Mouse (Mus musculus) kidney, embryonic 16.5 days (tissue): ENCODE measurements at regions not wholly inside any gene's neighbourhood (a gene's known extent, or its start where the extent isn't known, plus 50 kb on each side); places are given as distances from the start of the nearest gene placed in this dataset.

ENCODE experiments used
- ATAC-seq: fragments of 200-750 bp; cut with Nextera tagmentation; 2 replicates; pipeline ENCODE4 v1.8.0; 2017; ENCODE audit warnings: moderate TSS enrichment; ENCODE audit not compliant: low FRiP score, low TSS enrichment
- H3K27ac ChIP-seq: fragments of 300-500 bp; sonication (generic); 2 replicates; pipeline ENCODE4 v1.5.1; 2014; ENCODE audit warnings: low read length
- H3K27me3 ChIP-seq: fragments of 300-500 bp; sonication (generic); 2 replicates; pipeline ENCODE4 v1.6.1; 2014; ENCODE audit warnings: low read length, control low read depth, mixed read lengths; ENCODE audit not compliant: insufficient read depth
- H3K36me3 ChIP-seq: fragments of 300-500 bp; sonication (generic); 2 replicates; pipeline ENCODE4 v1.6.1; 2014; ENCODE audit warnings: low read length, control low read depth, mixed read lengths; ENCODE audit not compliant: insufficient read depth
- H3K4me1 ChIP-seq: fragments of 300-500 bp; sonication (generic); 2 replicates; pipeline ENCODE4 v1.6.1; 2014; ENCODE audit warnings: low read length, control low read depth, mixed read lengths; ENCODE audit not compliant: insufficient read depth
- H3K4me2 ChIP-seq: fragments of 300-500 bp; sonication (generic); replicated peaks from 2 replicates; pipeline ENCODE4 v1.6.1; 2014; ENCODE audit warnings: low read depth, low read length
- H3K4me3 ChIP-seq: fragments of 300-500 bp; sonication (generic); 2 replicates; pipeline ENCODE4 v1.5.1; 2014; ENCODE audit warnings: mild to moderate bottlenecking, low read length
- H3K9ac ChIP-seq: fragments of 300-500 bp; sonication (generic); replicated peaks from 2 replicates; pipeline ENCODE4 v1.6.1; 2014; ENCODE audit warnings: low read length
- H3K9me3 ChIP-seq: fragments of 300-500 bp; sonication (generic); 2 replicates; pipeline ENCODE4 v1.6.1; 2016; ENCODE audit warnings: low read length, control low read depth
- WGBS: fragments of 180-500 bp; shearing (Covaris S2); extraction: QIAGEN DNeasy Blood & Tissue Kit; methylation state at CpG from one replicate; pipeline ENCODE4 v1.1.7; 2014; 5-methylcytosine and 5-hydroxymethylcytosine counted together

DNA sequence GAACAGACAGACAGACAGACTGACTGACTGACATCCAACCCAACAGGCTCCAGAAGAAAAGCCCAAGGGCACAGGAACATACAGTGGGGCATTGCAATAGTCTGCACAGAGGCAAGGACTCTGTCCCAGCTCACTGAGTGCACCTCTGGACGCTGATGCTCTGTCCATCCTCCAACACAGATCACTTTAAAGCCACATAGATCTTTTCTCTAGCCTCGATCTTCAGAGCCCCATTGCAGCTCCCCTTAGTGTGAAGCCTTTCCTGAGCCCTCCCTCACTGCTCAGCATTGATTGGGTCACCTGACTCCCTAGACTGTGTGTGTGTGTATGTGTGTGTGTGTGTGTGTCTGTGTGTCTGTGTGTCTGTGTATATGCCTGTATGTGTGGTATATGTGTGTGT lies 218.2 kb upstream of the Srrm4 start:
- H3K4me3 ChIP-seq, result no peak overlapping the region
- H3K27ac ChIP-seq, result no peak overlapping the region
- 59% methylated on average over 2 of the region's 2 CpGs for whole genome bisulfite sequencing
- H3K9me3 ChIP-seq, result no peaks in the 10 kb centered on the region
- H3K4me2 ChIP-seq, result no peak overlapping the region
- H3K36me3 ChIP-seq, result no peaks in the 10 kb centered on the region
- no peaks in the 10 kb centered on the region for H3K4me1 ChIP-seq
- H3K27me3 ChIP-seq, result no peaks in the 10 kb centered on the region
- no peak for ATAC-seq
- no peak overlapping the region for H3K9ac ChIP-seq

DNA sequence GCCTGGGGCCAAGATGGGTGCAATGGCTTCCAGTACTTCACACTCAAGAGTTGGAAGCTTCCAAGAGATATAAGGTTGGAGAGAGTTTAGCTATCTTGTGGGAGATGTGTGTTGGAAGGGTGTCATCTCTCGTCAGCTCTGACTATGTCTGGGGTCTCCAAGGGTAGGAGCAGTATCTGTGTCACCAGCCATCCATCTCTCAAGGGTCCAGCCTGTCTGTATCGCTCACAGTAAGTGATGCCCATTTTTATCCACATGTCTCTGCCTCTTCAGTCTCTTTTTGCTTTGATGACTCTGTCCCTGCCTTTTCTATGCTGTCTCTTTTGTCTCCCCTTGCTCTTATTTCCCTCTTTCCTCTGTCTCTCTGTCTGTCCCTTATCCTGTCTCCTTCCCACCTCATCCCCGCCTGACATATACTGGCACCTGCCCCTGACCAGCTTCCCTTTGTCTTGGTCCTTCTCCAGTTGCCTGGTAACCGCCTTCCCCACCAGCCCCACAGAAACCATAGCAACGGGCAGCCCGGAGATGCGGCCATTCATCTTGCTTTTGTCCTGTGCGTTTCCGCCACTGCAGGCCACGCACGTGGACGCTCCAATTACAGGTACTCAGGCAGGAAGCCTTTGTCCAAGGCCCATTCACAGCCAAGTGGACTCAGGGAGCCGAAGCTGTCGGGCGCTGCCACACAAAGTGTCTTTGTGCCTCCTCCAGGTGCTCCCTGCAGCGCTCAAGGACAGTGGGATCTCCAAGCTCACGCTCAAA lies 217.6 kb upstream of the Srrm4 start:
- H3K9ac ChIP-seq, result no peak overlapping the region
- H3K27ac ChIP-seq, result no peak overlapping the region
- no peaks in the 10 kb centered on the region for H3K4me1 ChIP-seq
- no peak for ATAC-seq
- H3K9me3 ChIP-seq, result no peaks in the 10 kb centered on the region
- 47% methylated on average over 17 of the region's 17 CpGs for WGBS
- no peaks in the 10 kb centered on the region for H3K36me3 ChIP-seq
- H3K27me3 ChIP-seq, result no peaks in the 10 kb centered on the region
- no peak overlapping the region for H3K4me3 ChIP-seq
- H3K4me2 ChIP-seq, result no peak overlapping the region

DNA sequence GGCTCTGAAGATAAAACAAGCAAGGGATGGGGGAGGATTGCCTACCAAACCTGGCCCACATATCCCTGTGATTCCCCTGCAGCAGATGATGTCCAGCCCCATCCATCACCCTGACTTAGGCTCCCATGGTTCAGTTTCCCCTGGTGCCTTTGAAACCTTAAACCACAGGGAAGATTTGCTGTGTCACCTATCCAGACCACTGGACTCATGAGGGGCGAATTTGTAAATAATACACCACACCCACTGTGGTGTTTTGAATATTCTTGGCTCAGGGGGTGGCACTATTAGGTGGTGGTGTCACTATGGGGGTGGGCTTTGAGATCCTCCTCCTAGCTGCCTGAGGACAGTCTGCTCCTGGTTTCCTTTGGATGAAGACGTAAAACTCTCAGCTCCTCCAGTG lies 205.8 kb upstream of the Srrm4 start:
- Histone ChIP-seq H3K27ac (no peak overlapping the region), H3K4me1 (no peaks in the 10 kb centered on the region), H3K4me2 (no peak overlapping the region), H3K9ac (no peak overlapping the region), H3K4me3 (no peak overlapping the region), H3K27me3 (no peaks in the 10 kb centered on the region), H3K9me3 (no peaks in the 10 kb centered on the region), H3K36me3 (no peaks in the 10 kb centered on the region)
- ATAC-seq, result no peak
- WGBS, result 15% methylated on average over 2 of the region's 2 CpGs

DNA sequence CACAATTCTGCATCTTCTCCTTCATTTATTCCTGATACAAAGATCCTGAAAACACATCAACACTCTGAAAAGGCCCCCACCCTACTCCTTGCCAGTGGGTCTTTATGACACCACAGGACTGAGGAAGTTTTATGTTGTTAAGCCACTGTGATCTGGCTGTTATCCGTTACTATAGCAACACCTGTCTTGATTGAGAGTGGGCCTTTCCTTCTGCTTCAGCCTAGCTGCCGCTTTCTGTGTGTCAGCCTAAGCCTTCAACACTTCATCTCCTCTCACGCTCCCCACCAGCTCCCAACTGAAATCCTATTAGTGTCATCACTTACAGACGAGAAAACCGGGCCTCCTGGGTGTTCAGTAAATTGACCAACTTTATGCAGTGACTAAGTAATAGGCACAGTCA lies 203.6 kb upstream of the Srrm4 start:
- Histone ChIP-seq H3K4me3 (no peak overlapping the region), H3K4me2 (no peak overlapping the region), H3K9ac (no peak overlapping the region), H3K4me1 (no peaks in the 10 kb centered on the region), H3K27ac (no peak overlapping the region), H3K36me3 (no peaks in the 10 kb centered on the region), H3K9me3 (no peaks in the 10 kb centered on the region), H3K27me3 (no peaks in the 10 kb centered on the region)
- whole genome bisulfite sequencing, result 64% methylated on average over 5 of the region's 5 CpGs
- no peak for ATAC-seq

DNA sequence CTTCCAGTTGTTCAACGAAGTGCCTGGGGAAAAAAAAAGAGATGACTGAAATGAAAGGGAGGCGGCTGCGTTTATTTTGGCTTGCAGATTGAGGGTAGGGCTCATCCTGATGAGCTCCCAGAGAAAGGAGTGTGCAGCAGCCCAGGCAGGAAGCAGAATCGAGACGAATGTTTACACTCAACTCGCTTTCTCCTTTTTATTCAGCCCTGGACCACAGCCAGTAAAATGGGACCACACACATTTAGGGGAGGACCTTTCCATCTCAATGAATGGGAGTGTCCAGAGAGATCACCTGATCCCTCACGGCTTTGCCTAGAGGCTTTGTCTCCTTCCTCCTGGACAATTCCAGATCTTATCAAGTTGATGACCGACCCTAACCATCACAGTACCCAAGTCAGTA lies 198.8 kb upstream of the Srrm4 start:
- 39% methylated on average over 8 of the region's 8 CpGs for WGBS
- Histone ChIP-seq H3K9me3 (no peaks in the 10 kb centered on the region), H3K36me3 (no peaks in the 10 kb centered on the region), H3K27ac (no peak overlapping the region), H3K4me2 (no peak overlapping the region), H3K9ac (no peak overlapping the region), H3K4me3 (no peak overlapping the region), H3K4me1 (no peaks in the 10 kb centered on the region), H3K27me3 (no peaks in the 10 kb centered on the region)
- ATAC-seq, result no peak

DNA sequence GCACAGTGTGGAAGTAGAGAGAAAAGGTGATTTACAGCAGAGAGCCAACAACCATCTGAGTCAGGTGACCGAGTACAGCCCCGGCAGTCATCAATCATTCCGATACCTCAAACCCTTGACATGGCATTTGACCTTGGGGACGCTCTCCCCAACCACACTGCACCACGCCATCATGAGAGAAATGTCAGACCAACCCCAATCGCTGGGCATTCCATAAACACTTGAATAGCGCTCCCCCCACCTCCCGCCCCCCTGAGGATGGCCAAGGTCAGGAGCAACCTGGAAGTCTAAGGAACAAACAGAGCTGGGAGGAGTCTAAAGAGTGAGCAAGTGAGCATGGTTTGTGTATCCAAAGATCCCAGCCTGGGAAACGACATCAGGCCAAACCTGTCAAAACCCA lies 198.2 kb upstream of the Srrm4 start:
- 50% methylated on average over 9 of the region's 9 CpGs for WGBS
- ATAC-seq, result no peak

DNA sequence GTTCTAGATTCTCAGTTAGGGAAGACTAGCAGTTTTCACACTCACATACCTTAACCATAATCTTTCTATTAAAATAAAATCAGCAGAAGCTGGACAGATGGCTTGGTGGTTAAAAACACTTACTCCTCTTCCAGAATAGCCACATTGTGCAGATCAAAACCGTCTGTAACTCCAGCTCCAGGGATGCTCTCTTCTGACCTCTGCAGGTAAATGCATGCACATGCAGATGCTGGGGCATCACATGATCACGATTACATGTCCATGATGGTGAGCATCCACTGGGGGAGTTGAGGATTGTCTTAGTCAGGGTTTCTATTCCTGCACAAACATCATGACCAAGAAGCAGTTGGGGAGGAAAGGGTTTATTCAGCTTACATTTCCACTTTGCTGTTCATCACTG lies 184.8 kb upstream of the Srrm4 start:
- H3K27ac ChIP-seq, result no peak overlapping the region
- no peak for ATAC-seq
- no peaks in the 10 kb centered on the region for H3K4me1 ChIP-seq
- no peak overlapping the region for H3K4me3 ChIP-seq
- no peaks in the 10 kb centered on the region for H3K36me3 ChIP-seq
- H3K27me3 ChIP-seq, result no peaks in the 10 kb centered on the region
- WGBS, result 40% methylated on average over 2 of the region's 2 CpGs
- H3K9me3 ChIP-seq, result no peaks in the 10 kb centered on the region
- H3K4me2 ChIP-seq, result no peak overlapping the region
- H3K9ac ChIP-seq, result no peak overlapping the region

More for the DNA sequence above, 198.2 kb upstream of the Srrm4 start:
- H3K9me3 ChIP-seq, result no peaks in the 10 kb centered on the region
- H3K36me3 ChIP-seq, result no peaks in the 10 kb centered on the region
- no peak overlapping the region for H3K27ac ChIP-seq
- no peaks in the 10 kb centered on the region for H3K27me3 ChIP-seq
- H3K4me3 ChIP-seq, result no peak overlapping the region
- no peak overlapping the region for H3K9ac ChIP-seq
- H3K4me1 ChIP-seq, result no peaks in the 10 kb centered on the region
- no peak overlapping the region for H3K4me2 ChIP-seq

DNA sequence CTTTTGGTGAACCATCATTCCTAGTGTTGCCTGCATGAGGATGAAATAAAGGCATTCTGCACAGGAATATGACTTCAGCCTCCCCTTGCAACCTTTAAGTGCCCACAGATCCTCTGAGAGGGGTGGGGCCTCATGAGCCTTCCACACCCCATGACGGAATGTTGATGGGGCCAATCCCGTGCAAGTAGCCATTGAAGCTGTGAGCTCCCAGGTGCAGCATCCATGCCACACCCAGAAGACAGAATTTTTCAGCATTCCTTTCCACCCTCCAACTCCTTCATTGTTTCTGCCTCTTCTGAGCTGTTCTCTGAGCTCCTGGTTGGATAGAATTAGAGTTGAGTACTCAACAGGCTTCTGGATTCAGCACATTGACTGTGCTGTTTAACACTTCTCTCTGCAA lies 174.6 kb upstream of the Srrm4 start:
- Histone ChIP-seq H3K4me1 (no peaks in the 10 kb centered on the region), H3K4me3 (no peak overlapping the region), H3K4me2 (no peak overlapping the region), H3K27ac (no peak overlapping the region), H3K36me3 (no peaks in the 10 kb centered on the region), H3K9me3 (peaks cover 6% of the 10 kb centered on the region; the same call in 1 of the 2 replicates), H3K27me3 (no peaks in the 10 kb centered on the region), H3K9ac (no peak overlapping the region)
- ATAC-seq, result no peak
- WGBS, result 67% methylated on average over 2 of the region's 2 CpGs

DNA sequence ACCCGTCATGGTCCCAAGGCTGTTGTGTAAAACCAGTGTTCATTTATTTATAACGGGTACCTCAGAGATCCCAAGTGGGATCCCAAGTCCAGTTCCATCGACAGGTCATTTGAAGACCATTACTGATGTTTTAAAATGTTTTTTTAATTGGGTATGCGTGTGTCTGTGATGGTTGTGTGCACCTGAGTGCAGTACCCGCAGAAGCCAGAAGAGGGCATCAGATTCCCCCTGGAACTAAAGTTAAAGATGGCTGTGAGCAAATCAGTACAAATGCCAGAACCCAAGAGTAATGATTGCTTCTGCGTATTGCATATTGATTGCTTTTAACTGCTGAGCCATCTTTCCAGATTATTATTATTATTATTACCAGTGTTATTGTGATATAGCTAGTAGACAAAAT lies 169.7 kb upstream of the Srrm4 start:
- no peaks in the 10 kb centered on the region for H3K36me3 ChIP-seq
- peaks cover 3% of the 10 kb centered on the region; the same call in 1 of the 2 replicates for H3K9me3 ChIP-seq
- H3K27ac ChIP-seq, result no peak overlapping the region
- no peak overlapping the region for H3K9ac ChIP-seq
- WGBS, result 89% methylated on average over 6 of the region's 6 CpGs
- ATAC-seq, result no peak
- H3K4me3 ChIP-seq, result no peak overlapping the region
- no peaks in the 10 kb centered on the region for H3K27me3 ChIP-seq
- H3K4me2 ChIP-seq, result no peak overlapping the region
- H3K4me1 ChIP-seq, result no peaks in the 10 kb centered on the region

DNA sequence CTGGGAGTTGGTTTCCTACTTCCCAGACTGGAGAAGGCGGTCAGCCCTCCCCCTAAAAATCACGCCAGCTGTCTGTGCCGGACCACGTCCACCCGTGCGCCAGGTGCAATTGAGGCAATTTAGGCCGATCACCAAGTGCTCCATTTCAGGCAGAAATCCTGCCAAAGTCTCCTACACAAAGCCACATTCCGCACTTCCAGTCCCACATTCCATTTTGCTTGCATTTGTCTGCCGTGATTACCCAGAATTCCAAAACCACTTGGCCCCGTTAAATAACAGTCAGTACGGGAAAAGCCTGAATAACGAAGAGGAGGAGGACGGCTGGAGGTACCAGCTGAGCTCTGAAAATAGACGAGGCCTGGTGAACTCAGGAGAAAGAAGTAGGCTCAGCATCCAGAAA lies 167.1 kb upstream of the Srrm4 start:
- Histone ChIP-seq H3K9me3 (no peaks in the 10 kb centered on the region), H3K27me3 (no peaks in the 10 kb centered on the region), H3K9ac (no peak overlapping the region), H3K4me1 (no peaks in the 10 kb centered on the region), H3K36me3 (no peaks in the 10 kb centered on the region), H3K4me2 (no peak overlapping the region), H3K4me3 (no peak overlapping the region), H3K27ac (no peak overlapping the region)
- 41% methylated on average over 14 of the region's 14 CpGs for WGBS
- no peak for ATAC-seq
